Mouse (Mus musculus) embryonic facial prominence, embryonic 12.5 days (tissue): Measurements from ENCODE around the gene Ubn1. TPM values are rescaled to one million over a fixed set of nuclear protein-coding genes. Genes with fewer than 3 reads are reported as not detected.

Source experiments
- ATAC-seq: fragments of 200-750 bp; cut with Nextera tagmentation; 2 replicates; pipeline ENCODE4 v1.8.0; 2017; ENCODE audit not compliant: insufficient number of reproducible peaks, insufficient read depth, low FRiP score, low TSS enrichment
- H3K27ac ChIP-seq: fragments of 300-500 bp; sonication (generic); 2 replicates; pipeline ENCODE4 v1.5.1; 2016; ENCODE audit warnings: mild to moderate bottlenecking
- H3K27me3 ChIP-seq: fragments of 300-500 bp; sonication (generic); 2 replicates; pipeline ENCODE4 v1.6.1; 2016; ENCODE audit warnings: mild to moderate bottlenecking, moderate library complexity
- H3K36me3 ChIP-seq: fragments of 300-500 bp; sonication (generic); 2 replicates; pipeline ENCODE4 v1.6.1; 2016; ENCODE audit warnings: mild to moderate bottlenecking
- H3K4me1 ChIP-seq: fragments of 300-500 bp; sonication (generic); 2 replicates; pipeline ENCODE4 v1.6.1; 2016
- H3K4me2 ChIP-seq: fragments of 300-500 bp; sonication (generic); replicated peaks from 2 replicates; pipeline ENCODE4 v1.6.1; 2016; ENCODE audit warnings: mild to moderate bottlenecking, moderate library complexity
- H3K4me3 ChIP-seq: fragments of 300-500 bp; sonication (generic); 2 replicates; pipeline ENCODE4 v1.5.1; 2016; ENCODE audit warnings: mild to moderate bottlenecking
- H3K9ac ChIP-seq: fragments of 300-500 bp; sonication (generic); 2 replicates; pipeline ENCODE4 v1.6.1; 2016; ENCODE audit warnings: mild to moderate bottlenecking, moderate library complexity
- H3K9me3 ChIP-seq: fragments of 300-500 bp; sonication (generic); 2 replicates; pipeline ENCODE4 v1.6.1; 2016; ENCODE audit warnings: mild to moderate bottlenecking, moderate library complexity
- WGBS: fragments of 180-500 bp; shearing (Covaris S2); methylation state at CpG from one replicate; pipeline ENCODE4 v1.1.7; 2016; 5-methylcytosine and 5-hydroxymethylcytosine counted together
- polyA plus RNA-seq: library from polyadenylated mRNA; unstranded; fragments of >200 nt; fragmentation: Nextera tagmentation; extraction: Ambion mirVana; gene quantifications from 2 replicates; pipeline ENCODE4 v1.2.1, GENCODE M21; 2016

Gene Ubn1
- polyA plus RNA-seq, 1 experiment from 2014 or later: 26.9 TPM

DNA sequence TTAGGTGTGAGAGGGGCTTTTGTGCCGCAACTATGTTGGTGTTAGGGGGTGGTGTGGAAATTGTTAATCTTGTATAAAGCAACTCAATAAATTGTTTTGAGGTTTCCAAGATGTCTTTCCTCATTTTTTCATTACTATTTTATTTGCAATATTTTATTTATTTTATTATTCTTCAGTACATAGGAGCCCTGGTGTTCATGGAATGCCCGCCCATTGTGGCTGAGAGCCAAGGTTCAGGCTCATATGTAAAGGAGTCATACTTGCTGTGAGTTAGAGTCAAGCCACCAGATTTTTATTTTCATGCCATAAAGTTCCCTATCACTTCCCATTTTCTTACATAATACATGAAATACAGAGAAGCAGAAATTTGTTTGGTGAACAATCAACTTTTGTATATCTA lies 36.3 kb downstream of the Ubn1 start:
- no peak overlapping the region for H3K9ac ChIP-seq
- no peak for ATAC-seq
- no peak overlapping the region for H3K4me2 ChIP-seq
- peaks cover 69% of the 10 kb centered on the region for H3K36me3 ChIP-seq
- H3K27ac ChIP-seq: no peak overlapping the region
- no peaks in the 10 kb centered on the region for H3K9me3 ChIP-seq
- no peaks in the 10 kb centered on the region for H3K27me3 ChIP-seq
- no peak overlapping the region for H3K4me3 ChIP-seq
- H3K4me1 ChIP-seq: no peaks in the 10 kb centered on the region
- 97% methylated on average over 2 of the region's 2 CpGs for WGBS

DNA sequence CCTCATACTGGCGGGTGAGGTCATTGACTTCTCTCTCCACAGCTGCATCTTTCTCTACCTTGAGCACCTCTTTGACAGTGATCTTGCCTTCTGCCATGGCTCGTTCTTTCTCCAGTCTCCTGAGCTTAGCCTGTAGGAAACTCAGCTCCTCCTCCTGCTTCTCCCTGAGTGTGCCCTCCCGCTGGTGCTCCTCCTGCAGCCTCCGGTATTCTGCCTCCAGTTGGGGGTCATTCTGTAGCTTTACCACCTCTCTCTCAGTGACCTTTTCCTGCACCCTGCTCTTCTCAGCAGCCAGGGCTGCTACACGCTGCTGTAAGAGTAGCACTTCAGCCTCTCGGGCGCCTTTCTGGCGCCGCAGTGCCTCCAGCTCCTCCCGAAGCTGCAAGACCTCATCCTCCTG lies 39.2 kb downstream of the Ubn1 start:
- H3K36me3 ChIP-seq: peaks cover 43% of the 10 kb centered on the region
- WGBS: 66% methylated on average over 10 of the region's 10 CpGs
- H3K9me3 ChIP-seq: no peaks in the 10 kb centered on the region
- no peak overlapping the region for H3K4me2 ChIP-seq
- ATAC-seq: no peak
- no peaks in the 10 kb centered on the region for H3K4me1 ChIP-seq
- no peaks in the 10 kb centered on the region for H3K27me3 ChIP-seq
- no peak overlapping the region for H3K4me3 ChIP-seq
- H3K9ac ChIP-seq: no peak overlapping the region
- no peak overlapping the region for H3K27ac ChIP-seq

DNA sequence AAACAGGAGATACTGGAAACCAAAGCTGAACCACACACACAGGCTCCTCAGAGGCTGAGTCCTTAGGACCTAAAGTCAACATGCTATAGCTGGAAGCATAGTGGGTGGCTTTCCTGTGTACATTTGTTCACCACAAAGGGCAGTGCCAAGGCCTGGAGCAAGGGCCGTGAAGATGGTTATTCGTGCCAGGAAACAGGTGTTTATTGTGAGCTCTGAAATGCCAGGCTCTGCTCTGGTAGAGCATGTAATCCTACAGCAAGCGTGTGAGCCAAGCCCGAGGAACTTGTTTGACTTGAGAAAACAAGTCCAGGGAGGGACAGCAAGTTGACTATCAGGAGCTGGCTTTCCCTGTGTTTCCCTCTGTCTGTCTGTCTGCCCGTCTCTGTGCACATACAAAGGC lies 43.4 kb downstream of the Ubn1 start:
- Histone ChIP-seq H3K4me3 (no peak overlapping the region), H3K36me3 (peaks cover 2% of the 10 kb centered on the region), H3K27me3 (no peaks in the 10 kb centered on the region), H3K9me3 (no peaks in the 10 kb centered on the region), H3K4me1 (no peaks in the 10 kb centered on the region), H3K27ac (no peak overlapping the region), H3K4me2 (no peak overlapping the region), H3K9ac (no peak overlapping the region)
- no peak for ATAC-seq
- 90% methylated on average over 5 of the region's 5 CpGs for WGBS

DNA sequence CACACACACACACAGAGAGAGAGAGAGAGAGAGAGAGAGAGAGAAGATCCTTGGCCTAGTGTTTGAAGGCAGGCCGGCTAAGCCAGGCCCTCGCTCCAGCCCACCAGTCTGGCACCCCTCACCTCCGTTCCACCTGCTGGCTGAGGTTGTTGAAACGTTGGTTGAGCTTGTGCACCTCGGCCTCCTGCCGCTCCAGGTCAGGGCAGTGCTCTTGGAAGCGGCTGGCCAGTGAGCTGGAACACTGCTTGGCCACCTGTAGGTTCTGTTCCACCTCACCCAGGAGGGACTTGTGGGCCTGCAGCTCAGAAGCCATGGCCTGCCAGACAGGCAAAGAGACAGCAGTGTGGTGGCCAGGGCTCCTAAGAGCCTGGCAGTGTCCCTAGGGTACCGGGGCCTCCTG lies 46.6 kb downstream of the Ubn1 start:
- no peaks in the 10 kb centered on the region for H3K4me1 ChIP-seq
- H3K36me3 ChIP-seq: no peaks in the 10 kb centered on the region
- H3K27ac ChIP-seq: no peak overlapping the region
- no peaks in the 10 kb centered on the region for H3K9me3 ChIP-seq
- H3K9ac ChIP-seq: no peak overlapping the region
- ATAC-seq: no peak
- H3K27me3 ChIP-seq: no peaks in the 10 kb centered on the region
- H3K4me3 ChIP-seq: no peak overlapping the region
- 84% methylated on average over 8 of the region's 8 CpGs for WGBS
- H3K4me2 ChIP-seq: no peak overlapping the region

DNA sequence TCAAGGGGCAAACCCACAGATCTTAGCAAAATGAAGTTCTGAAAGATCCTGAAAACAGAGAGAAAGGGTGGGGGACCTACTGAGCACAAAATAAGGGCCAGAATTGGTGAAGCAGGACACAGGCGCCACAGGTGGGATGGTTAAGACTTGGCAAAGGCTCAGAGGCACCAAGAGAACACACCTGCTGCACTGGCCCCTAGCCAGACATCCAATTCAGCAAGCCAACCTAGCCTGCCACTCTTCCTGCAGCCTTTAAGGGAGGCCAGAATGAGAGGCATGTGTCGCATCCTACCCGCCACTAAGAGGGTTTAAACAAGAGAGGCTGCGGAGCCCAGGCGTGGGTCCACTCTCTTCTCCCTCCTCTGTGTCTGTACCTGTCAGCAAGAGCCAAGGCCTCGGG lies 51.1 kb downstream of the Ubn1 start:
- no peak overlapping the region for H3K4me2 ChIP-seq
- H3K9ac ChIP-seq: no peak overlapping the region
- H3K4me1 ChIP-seq: no peaks in the 10 kb centered on the region
- H3K27me3 ChIP-seq: no peaks in the 10 kb centered on the region
- no peak for ATAC-seq
- 77% methylated on average over 6 of the region's 6 CpGs for WGBS
- H3K9me3 ChIP-seq: no peaks in the 10 kb centered on the region
- H3K27ac ChIP-seq: no peak overlapping the region
- no peak overlapping the region for H3K4me3 ChIP-seq
- no peaks in the 10 kb centered on the region for H3K36me3 ChIP-seq

DNA sequence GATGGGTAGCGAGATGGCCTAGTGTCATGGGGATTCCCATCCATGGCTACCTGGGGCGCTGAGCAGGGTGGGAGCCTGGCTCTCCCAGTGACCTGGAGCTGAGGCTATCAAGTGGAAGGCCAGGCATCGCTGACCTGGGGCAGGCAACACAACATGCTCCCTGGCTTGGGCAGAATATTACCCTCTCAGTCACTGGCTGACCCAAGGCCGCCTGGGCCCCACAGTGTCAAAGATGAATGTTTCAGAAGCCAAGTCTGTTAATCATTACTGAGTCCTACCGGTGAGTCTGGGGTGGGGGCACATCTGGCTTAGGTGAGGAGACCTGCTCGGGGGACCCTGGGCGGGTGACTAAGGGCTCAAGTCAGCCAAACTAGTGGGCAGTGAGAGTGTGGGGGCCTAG lies 60.0 kb downstream of the Ubn1 start:
- no peaks in the 10 kb centered on the region for H3K4me1 ChIP-seq
- H3K27me3 ChIP-seq: no peaks in the 10 kb centered on the region
- no peaks in the 10 kb centered on the region for H3K36me3 ChIP-seq
- no peak overlapping the region for H3K4me3 ChIP-seq
- no peaks in the 10 kb centered on the region for H3K9me3 ChIP-seq
- no peak overlapping the region for H3K9ac ChIP-seq
- no peak for ATAC-seq
- WGBS: 55% methylated on average over 7 of the region's 7 CpGs
- H3K4me2 ChIP-seq: no peak overlapping the region
- H3K27ac ChIP-seq: no peak overlapping the region

DNA sequence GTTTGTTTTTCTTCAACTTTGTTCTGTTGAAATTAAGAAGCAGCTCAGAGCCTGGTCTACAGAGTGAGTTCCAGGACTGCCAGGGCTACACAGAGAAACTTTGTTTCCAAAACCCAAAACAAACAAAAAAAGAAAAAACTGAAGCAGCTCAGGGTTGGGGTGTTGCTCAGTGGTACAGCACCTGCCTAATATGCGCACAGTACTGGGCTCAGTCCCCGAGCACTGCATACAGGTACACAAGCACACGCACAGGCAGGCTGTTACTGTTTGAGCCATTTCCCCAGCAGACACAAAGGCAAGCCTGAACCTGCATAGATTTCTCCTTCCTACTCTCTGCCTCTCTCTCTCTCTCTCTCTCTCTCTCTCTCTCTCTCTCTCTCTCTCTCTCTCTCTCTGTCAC lies 61.2 kb downstream of the Ubn1 start:
- Histone ChIP-seq H3K4me2 (no peak overlapping the region), H3K4me3 (no peak overlapping the region), H3K36me3 (no peaks in the 10 kb centered on the region), H3K27ac (no peak overlapping the region), H3K27me3 (no peaks in the 10 kb centered on the region), H3K9ac (no peak overlapping the region), H3K4me1 (no peaks in the 10 kb centered on the region), H3K9me3 (no peaks in the 10 kb centered on the region)
- no peak for ATAC-seq
- 75% methylated on average over 3 of the region's 3 CpGs for WGBS

DNA sequence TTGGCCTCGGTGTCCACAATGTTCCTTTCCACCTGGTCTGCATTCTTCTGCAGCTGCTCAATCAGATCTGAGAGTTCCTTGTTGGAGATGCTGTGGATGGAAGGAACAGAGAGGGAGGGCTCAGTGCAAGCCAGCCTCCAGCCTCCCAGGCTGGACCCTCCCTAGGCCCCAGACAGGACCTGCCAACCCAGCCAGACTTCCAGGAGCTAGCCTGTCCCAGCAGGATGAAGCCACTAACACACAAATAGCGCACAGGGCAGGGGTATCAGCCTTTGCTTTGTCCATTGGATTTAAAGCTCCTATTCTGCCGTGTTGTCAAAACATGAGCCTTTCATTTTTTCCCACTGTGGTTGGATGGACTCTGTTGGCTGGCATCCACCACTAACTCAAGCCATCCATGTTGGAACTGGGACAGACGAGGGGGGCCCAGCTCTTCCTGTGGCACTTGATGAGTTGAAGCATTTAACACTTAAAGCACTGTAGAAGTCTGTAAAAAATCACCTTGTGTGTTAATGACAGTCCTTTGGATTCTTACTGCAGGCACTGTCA lies 63.2 kb downstream of the Ubn1 start:
- H3K9ac ChIP-seq: no peak overlapping the region
- H3K4me1 ChIP-seq: no peaks in the 10 kb centered on the region
- H3K27me3 ChIP-seq: no peaks in the 10 kb centered on the region
- no peak overlapping the region for H3K27ac ChIP-seq
- H3K36me3 ChIP-seq: no peaks in the 10 kb centered on the region
- no peak overlapping the region for H3K4me2 ChIP-seq
- 61% methylated on average over 4 of the region's 4 CpGs for WGBS
- H3K9me3 ChIP-seq: no peaks in the 10 kb centered on the region
- no peak for ATAC-seq
- no peak overlapping the region for H3K4me3 ChIP-seq

DNA sequence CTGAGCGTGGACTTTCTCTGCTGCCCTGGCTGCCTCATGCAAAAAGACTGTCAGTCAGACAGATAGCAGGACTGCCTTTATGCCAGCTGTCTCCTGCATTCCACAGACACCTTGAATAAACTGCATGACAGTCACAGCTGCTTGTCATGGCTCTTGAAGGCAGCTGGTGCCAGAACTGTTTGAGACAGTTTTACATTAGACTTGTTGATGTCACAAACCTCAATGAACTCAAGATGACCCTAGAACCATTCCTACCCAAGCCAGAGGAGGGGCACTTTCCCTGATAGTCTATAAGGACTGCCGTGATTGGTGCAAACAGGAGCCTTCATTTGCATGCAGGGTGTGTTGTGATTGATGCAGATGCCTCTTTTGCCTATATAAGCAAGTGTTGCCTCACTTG lies 63.7 kb downstream of the Ubn1 start:
- WGBS: 79% methylated on average over 2 of the region's 2 CpGs
- Histone ChIP-seq H3K4me3 (no peak overlapping the region), H3K27me3 (no peaks in the 10 kb centered on the region), H3K4me1 (no peaks in the 10 kb centered on the region), H3K9me3 (no peaks in the 10 kb centered on the region), H3K36me3 (no peaks in the 10 kb centered on the region), H3K9ac (no peak overlapping the region), H3K4me2 (no peak overlapping the region), H3K27ac (no peak overlapping the region)
- no peak for ATAC-seq

DNA sequence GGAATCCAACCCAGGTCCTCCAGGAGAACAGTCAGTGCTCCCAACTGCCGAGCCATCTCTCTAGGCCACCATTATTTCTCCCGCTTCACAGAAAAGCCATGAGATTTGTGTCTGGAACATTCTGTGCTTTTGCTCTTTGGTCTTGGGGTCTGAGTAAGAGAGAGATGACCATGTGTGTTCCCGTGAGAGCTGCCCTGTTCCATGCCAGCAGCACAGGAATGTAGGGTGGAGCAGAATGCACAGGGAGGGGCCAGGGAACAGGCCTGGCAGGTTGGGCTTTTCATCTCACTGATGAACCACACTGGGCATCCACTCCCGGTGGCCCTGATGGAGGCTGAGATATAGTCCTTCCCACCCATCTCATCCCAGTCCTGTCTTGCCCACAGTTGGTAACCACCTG lies 69.5 kb downstream of the Ubn1 start:
- Histone ChIP-seq H3K4me2 (no peak overlapping the region), H3K4me3 (no peak overlapping the region), H3K4me1 (no peaks in the 10 kb centered on the region), H3K9me3 (no peaks in the 10 kb centered on the region), H3K27me3 (peaks cover 23% of the 10 kb centered on the region; the same call in 1 of the 2 replicates), H3K36me3 (no peaks in the 10 kb centered on the region), H3K27ac (no peak overlapping the region), H3K9ac (no peak overlapping the region)
- 77% methylated on average over 4 of the region's 4 CpGs for WGBS
- no peak for ATAC-seq

DNA sequence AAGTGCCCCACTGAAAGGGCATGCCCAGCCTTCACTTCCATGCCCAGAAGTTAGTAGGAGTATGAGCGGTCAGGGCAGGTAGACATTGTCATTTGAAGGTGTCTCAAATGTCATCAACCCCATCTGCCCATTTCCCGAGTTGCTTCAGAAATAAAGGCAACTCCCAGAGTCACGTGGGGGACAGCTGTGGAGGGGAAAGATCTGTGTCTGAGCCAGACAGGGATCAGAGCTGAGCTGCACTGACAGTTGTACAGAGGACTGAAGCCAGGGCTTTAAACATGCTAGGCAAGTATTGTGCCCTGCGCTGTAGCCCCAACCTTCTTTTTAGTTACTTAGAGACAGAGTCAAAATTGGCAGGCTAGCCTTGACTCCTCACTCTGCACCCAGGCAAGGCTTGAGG lies 70.0 kb downstream of the Ubn1 start:
- Histone ChIP-seq H3K27me3 (peaks cover 23% of the 10 kb centered on the region; the same call in 1 of the 2 replicates), H3K9me3 (no peaks in the 10 kb centered on the region), H3K4me1 (no peaks in the 10 kb centered on the region), H3K4me2 (no peak overlapping the region), H3K9ac (no peak overlapping the region), H3K36me3 (no peaks in the 10 kb centered on the region), H3K27ac (no peak overlapping the region), H3K4me3 (no peak overlapping the region)
- 79% methylated on average over 4 of the region's 4 CpGs for WGBS
- no peak for ATAC-seq

DNA sequence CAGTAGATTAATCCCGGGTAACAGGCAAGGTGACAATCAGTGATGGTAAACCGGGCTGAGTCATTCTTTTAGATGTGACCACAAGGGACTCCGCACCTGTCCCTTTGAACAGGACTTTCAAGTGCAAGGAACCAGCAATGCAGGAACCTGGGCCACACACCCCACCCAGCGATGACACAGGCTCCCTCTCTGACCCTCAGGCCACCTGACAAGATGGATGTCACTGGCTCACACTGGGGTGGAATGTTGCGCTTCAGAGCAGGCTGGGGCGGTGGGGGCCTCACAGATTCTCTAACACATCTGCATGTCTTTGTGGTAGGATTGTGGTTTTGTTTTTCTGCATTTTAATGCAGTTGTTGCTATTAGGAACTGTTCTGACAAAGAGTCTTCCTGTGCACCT lies 73.6 kb downstream of the Ubn1 start:
- ATAC-seq: no peak
- Histone ChIP-seq H3K9me3 (no peaks in the 10 kb centered on the region), H3K4me3 (no peak overlapping the region), H3K4me2 (no peak overlapping the region), H3K27me3 (peaks cover 27% of the 10 kb centered on the region; the same call in 1 of the 2 replicates), H3K4me1 (no peaks in the 10 kb centered on the region), H3K36me3 (no peaks in the 10 kb centered on the region), H3K9ac (no peak overlapping the region), H3K27ac (no peak overlapping the region)
- WGBS: 70% methylated on average over 6 of the region's 6 CpGs

DNA sequence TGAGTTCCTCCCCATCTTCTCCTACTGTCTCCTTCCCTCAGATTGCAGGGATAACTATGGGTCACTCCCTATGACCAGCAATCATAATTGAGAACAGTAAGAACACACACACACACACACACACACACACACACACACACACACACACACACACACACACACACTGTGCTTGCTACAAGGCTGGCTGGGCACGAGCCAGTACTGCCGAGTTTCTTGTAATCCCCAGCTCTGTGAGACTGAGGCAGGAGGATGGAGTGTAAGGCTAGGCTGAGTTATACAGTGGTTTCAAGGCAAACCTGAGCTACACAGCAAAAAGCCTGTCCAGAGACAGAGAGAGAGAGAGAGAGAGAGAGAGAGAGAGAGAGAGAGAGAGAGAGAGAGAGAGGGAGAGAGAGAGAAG lies 80.3 kb downstream of the Ubn1 start:
- Histone ChIP-seq H3K9ac (no peak overlapping the region), H3K4me1 (peaks cover 9% of the 10 kb centered on the region), H3K36me3 (no peaks in the 10 kb centered on the region), H3K27ac (no peak overlapping the region), H3K27me3 (peaks cover 65% of the 10 kb centered on the region), H3K9me3 (no peaks in the 10 kb centered on the region), H3K4me3 (no peak overlapping the region), H3K4me2 (no peak overlapping the region)
- no peak for ATAC-seq
- WGBS: 35% methylated on average over 2 of the region's 2 CpGs
